Mouse (Mus musculus) cortical plate, adult 2 months (tissue): Measurements from ENCODE around the gene Ano10.

Experiments used
- CTCF ChIP-seq: fragments of 200-500 bp; IDR thresholded peaks from 2 replicates; pipeline ENCODE4 v1.5.1; 2011; ENCODE audit warnings: mild to moderate bottlenecking, control low read depth, low read length; ENCODE audit not compliant: insufficient read depth; ENCODE audit errors: extremely low read depth
- POLR2A ChIP-seq: fragments of 200-500 bp; IDR thresholded peaks from 2 replicates; pipeline ENCODE4 v1.6.1; 2011; ENCODE audit warnings: mild to moderate bottlenecking, low read length, control low read depth; ENCODE audit not compliant: insufficient read depth; ENCODE audit errors: extremely low read depth

GRCm38 (mm10) chr9:122314942-122315341, 20.7 kb upstream of the Ano10 start:
- TF ChIP-seq CTCF (no peak), POLR2A (no peak)
